Mouse (Mus musculus): Measurements from ENCODE around the gene Tfap2a. TPM values are rescaled to one million over a fixed set of nuclear protein-coding genes. Genes with fewer than 3 reads are reported as not detected.

Gene Tfap2a
- 1.6 and 2.0 TPM in 2 replicates for polyA plus RNA-seq (2016; fragmentation: Nextera tagmentation; extraction: Ambion mirVana)

DNA sequence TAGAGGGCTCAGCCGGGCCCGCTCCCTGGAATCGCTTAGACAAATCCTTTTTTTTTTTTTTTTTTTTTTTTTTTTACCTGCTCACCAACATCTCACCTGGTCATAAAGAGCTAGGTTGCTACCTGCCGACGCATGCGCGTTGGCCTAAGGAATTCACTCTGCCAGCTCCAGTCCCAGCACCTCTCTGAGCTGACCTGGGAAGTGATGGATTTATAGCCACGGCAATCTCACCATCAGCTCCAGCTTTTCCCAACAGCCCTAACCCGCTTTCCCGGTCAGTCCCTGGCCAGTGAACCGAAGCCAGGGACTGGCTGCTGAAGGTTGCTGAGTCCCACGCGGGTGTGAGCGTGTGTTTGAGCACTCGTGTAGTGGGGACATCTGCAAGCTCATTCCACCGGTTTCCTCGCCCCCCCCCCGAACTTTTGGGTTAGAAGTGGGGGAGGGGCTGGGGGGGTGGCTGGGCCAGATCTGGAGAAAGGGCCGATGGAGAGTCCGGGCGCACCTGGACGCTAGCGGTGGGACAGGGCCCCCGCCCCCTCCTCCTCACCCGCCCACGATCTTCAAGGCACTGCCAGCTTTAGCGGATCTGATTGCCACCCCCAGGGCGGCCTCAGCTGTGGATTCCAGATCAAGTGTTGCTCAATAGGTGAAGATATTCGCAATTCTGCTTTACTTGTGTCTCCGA is at the start of gene Tfap2a:
Gene Tfap2a, minus strand, starts transcription at position 181 of the 685 bp plus-strand sequence.
- Histone ChIP-seq H3K4me1 (peaks cover 10% of the 10 kb centered on the region), H3K4me3 (replicated peaks) (no peak within 1 kb of the TSS; the same call in 1 of the 2 replicates), H3K36me3 (replicated peaks) (no peaks in the 10 kb centered on the region), H3K4me2 (no peak within 1 kb of the TSS), H3K27ac (no peak within 1 kb of the TSS), H3K9ac (no peak within 1 kb of the TSS), H3K9me3 (no peaks in the 10 kb centered on the region), H3K27me3 (peaks cover 100% of the 10 kb centered on the region)
- no peak for ATAC-seq (ENCODE audit: low FRiP score)
- WGBS: 1% methylated on average over 30 of the region's 30 CpGs

DNA sequence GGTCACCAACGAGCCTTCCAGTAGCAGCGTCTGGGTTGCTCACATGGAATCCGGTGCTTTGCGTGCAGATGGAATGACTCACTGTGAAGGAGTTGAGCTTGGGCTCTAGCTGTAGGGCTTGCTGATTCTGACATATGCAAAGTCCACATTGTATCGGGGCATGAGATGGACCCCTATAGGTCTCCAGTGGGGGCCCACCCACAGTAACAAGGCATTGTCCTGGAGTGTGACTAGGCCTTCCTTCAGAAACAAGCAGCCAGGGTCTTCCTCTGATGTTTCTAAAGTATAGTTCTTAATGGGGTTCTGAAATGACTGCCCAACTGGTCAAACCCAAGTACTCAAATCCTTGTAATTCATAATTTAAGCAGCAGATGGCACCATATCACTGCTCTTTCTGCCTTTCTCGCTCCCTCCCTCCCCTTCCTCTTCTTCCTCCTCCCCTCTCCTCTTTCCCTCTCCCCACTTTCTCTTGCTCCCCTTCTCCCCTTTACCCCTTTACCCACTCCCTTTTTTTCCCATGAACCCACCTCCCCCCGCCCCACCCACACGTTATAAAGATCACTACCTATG is 46.1 kb upstream of the Tfap2a start:
- Histone ChIP-seq H3K4me3 (replicated peaks) (no peak overlapping the region), H3K4me2 (no peak overlapping the region), H3K9me3 (no peaks in the 10 kb centered on the region), H3K4me1 (no peaks in the 10 kb centered on the region), H3K36me3 (replicated peaks) (no peaks in the 10 kb centered on the region), H3K27me3 (no peaks in the 10 kb centered on the region), H3K9ac (no peak overlapping the region), H3K27ac (no peak overlapping the region)
- no peak for ATAC-seq (ENCODE audit: low FRiP score)
- WGBS: 47% methylated on average over 8 of the region's 8 CpGs

DNA sequence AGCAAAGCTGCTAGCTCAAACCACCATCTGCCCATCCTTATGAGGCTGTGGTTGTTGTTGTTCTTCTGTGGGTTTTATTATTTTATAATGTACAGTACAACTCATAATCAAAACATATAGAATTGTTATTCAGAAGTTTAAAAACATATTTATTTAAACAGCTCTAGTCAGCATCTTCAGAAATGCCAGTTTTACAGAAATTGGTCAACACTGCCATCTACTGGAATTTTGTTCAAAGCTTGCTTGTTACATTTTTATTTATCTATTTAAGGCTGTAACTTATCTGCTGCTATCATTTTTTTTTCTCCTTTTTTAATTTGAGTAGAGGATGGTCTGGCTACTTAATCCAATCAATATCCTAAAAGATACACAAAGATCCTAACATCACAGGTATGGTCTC is 19.8 kb upstream of the Tfap2a start:
- no peak overlapping the region for H3K4me3 ChIP-seq (replicated peaks)
- no peaks in the 10 kb centered on the region for H3K36me3 ChIP-seq (replicated peaks)
- no peak overlapping the region for H3K4me2 ChIP-seq
- no peaks in the 10 kb centered on the region for H3K4me1 ChIP-seq
- H3K9ac ChIP-seq: no peak overlapping the region
- H3K9me3 ChIP-seq: no peaks in the 10 kb centered on the region
- no peaks in the 10 kb centered on the region for H3K27me3 ChIP-seq
- ATAC-seq (ENCODE audit: low FRiP score): no peak
- no peak overlapping the region for H3K27ac ChIP-seq

DNA sequence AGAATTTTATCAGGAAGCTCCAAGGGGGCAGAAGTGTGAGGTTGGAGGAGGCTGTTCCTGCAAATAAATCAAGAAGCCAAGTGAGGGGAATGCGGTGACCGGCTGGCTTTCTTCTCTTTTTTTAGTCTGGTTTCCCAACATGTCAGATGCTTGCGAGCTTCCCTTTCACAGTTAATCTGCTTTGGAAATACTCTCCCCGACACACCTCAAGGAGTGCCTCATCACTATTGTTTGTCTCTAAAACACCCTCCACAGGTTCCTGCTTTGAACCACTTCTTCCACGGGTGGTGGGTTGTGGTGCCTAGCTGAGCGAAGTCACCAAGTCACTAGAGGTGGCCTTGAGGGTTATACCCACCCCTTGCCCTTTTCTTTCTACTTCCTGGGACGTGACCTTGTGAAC is 18.2 kb upstream of the Tfap2a start:
- no peak for ATAC-seq (ENCODE audit: low FRiP score)
- no peaks in the 10 kb centered on the region for H3K9me3 ChIP-seq
- no peak overlapping the region for H3K9ac ChIP-seq
- no peak overlapping the region for H3K27ac ChIP-seq
- no peaks in the 10 kb centered on the region for H3K36me3 ChIP-seq (replicated peaks)
- H3K27me3 ChIP-seq: no peaks in the 10 kb centered on the region
- H3K4me3 ChIP-seq (replicated peaks): no peak overlapping the region
- WGBS: 68% methylated on average over 7 of the region's 7 CpGs
- H3K4me1 ChIP-seq: no peaks in the 10 kb centered on the region
- H3K4me2 ChIP-seq: no peak overlapping the region

DNA sequence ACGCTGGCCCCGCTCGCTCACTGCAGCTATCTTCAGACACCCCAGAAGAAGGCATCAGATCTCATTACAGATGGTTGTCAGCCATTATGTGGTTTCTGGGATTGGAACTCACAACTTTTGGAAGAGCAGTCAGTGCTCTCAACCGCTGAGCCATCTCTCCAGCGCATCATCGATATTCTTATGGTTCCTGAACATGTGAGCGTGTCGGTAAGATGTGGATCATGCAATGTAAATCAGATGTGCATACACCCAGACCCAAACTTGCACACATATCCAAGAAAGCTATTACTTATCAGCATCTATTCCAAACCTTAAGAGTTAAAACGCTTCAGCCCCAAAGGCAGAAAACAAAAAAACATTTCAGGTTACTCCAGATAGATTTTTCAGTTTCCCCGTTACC is 15.9 kb upstream of the Tfap2a start:
- ATAC-seq (ENCODE audit: low FRiP score): no peak
- no peak overlapping the region for H3K4me3 ChIP-seq (replicated peaks)
- H3K4me1 ChIP-seq: no peaks in the 10 kb centered on the region
- no peak overlapping the region for H3K9ac ChIP-seq
- peaks cover 13% of the 10 kb centered on the region for H3K27me3 ChIP-seq
- 94% methylated on average over 10 of the region's 10 CpGs for WGBS
- no peak overlapping the region for H3K4me2 ChIP-seq
- H3K9me3 ChIP-seq: no peaks in the 10 kb centered on the region
- no peaks in the 10 kb centered on the region for H3K36me3 ChIP-seq (replicated peaks)
- no peak overlapping the region for H3K27ac ChIP-seq

DNA sequence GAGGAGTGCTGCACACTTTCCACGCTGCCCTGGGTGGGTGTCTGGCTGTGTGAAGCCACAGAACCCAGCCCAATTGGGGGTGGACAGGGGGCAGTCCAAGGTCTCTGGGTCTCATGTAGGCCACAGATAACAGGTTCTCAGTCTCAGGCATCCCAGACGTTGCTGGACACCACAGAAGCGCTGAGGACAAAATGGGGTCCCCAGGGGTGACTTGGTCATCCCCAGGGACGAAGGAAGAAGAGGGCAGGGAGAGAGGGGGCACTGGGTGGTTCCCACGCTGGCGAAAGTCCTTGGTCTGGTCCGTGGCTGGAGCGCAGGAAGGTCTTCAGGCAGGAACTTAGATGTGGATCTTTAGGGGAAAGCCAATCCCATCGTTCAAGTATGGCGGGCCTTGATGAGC is 13.7 kb upstream of the Tfap2a start:
- Histone ChIP-seq H3K4me3 (replicated peaks) (no peak overlapping the region), H3K4me1 (no peaks in the 10 kb centered on the region), H3K36me3 (replicated peaks) (no peaks in the 10 kb centered on the region), H3K27ac (no peak overlapping the region), H3K9me3 (no peaks in the 10 kb centered on the region), H3K9ac (no peak overlapping the region), H3K27me3 (peaks cover 26% of the 10 kb centered on the region), H3K4me2 (no peak overlapping the region)
- WGBS: 87% methylated on average over 10 of the region's 10 CpGs
- no peak for ATAC-seq (ENCODE audit: low FRiP score)

DNA sequence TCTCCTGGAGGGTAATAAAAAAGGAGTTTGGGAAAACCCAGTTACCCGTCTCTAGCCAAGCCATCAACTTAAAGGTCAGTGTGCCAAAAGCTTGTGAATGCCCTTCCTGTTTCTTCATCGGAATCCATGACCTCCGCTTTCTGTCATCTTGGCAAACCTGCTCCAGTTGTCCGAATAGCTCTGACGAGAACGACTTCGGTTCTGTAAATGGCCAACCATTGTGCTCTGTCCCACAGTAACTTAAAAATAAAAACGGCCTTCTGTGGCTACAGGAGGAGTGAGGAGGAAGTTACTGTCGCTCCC is 11.4 kb upstream of the Tfap2a start:
- no peak overlapping the region for H3K4me2 ChIP-seq
- H3K9me3 ChIP-seq: peaks cover 5% of the 10 kb centered on the region; the same call in 1 of the 2 replicates
- H3K27ac ChIP-seq: no peak overlapping the region
- no peaks in the 10 kb centered on the region for H3K36me3 ChIP-seq (replicated peaks)
- 77% methylated on average over 9 of the region's 9 CpGs for WGBS
- H3K27me3 ChIP-seq: peaks cover 46% of the 10 kb centered on the region
- no peak overlapping the region for H3K4me3 ChIP-seq (replicated peaks)
- H3K9ac ChIP-seq: no peak overlapping the region
- H3K4me1 ChIP-seq: no peaks in the 10 kb centered on the region
- ATAC-seq (ENCODE audit: low FRiP score): no peak

DNA sequence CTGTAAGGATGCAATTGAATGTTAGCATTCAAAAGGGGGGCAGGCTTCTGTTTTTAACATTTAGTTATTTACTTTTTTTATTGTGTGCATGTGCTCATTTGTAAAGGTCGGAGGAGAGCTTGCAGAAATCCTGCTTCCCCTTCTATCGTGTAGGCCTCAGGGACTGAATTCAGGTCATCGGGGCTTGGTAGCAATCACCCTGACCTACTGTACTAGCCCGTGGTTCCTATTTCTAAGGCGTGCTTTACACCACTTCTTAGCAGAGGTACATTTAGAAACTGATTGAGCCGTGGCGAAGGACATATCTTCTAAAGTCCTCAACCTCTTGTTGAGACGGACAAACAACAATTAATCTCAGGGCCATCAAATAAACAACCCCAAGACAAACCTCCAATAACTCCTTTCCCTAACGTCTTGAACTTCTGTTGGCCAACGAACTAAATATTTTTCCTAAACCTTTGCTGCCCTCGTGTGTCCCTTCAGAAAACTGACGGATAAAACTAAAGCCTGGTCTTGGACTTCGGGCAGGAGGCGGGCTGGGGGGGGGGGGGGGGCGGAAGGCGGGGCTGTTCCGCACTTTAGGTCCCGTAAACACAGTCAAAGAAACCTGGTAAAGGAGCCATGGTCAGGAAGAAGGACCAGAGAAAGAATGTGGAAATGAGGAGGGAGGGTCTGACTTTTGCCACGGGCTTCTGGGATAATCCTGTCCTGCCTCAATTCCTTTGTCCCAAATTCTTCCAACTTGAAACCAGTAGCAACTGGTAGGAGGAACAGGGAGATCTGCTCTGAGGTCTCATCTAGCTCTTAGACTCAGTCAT is 10.8 kb upstream of the Tfap2a start:
- ATAC-seq (ENCODE audit: low FRiP score): peak; percentile 30; the same call in 1 of the 2 replicates
- Histone ChIP-seq H3K27ac (no peak overlapping the region), H3K27me3 (peaks cover 52% of the 10 kb centered on the region), H3K9me3 (peaks cover 5% of the 10 kb centered on the region; the same call in 1 of the 2 replicates), H3K9ac (no peak overlapping the region), H3K36me3 (replicated peaks) (no peaks in the 10 kb centered on the region), H3K4me3 (replicated peaks) (no peak overlapping the region), H3K4me2 (peak overlapping the region; percentile 35; the same call in 1 of the 2 replicates), H3K4me1 (no peaks in the 10 kb centered on the region)
- WGBS: 17% methylated on average over 19 of the region's 19 CpGs

DNA sequence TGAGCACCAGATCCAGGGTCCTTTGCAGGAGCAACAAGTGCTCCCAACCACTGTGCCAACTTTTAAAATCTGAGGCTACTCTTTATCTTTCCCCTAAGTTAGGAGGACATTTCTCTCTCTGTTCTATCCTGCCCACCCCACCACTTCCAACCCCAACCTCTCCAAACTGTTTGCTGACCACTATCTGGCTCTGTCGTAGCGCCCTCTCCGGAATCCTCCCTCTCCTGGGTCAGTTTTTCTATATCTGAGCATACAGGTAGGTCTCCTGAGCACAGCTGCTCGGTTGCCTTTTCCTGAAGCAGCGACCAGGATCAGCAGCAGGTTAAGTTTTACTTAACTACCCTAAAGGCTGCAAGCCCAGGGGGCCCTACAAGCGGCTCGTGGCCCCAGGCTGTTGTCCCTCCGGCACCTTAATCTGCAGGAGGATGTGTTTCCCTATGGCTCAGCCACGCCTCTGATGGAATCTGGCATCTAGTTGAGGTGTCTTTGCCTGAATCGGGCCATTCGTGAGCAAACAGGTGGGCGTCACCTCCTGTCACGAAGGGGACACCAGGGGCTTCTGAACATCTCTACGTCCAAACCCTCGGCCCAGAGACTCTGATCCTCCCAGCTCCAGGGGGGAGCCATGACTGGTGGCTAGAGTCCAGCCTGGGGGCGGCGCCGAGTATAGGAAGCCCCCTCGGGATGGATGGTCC is 6.1 kb upstream of the Tfap2a start:
- no peak overlapping the region for H3K27ac ChIP-seq
- H3K4me1 ChIP-seq: no peaks in the 10 kb centered on the region
- no peak overlapping the region for H3K9ac ChIP-seq
- no peaks in the 10 kb centered on the region for H3K36me3 ChIP-seq (replicated peaks)
- 1% methylated on average over 19 of the region's 19 CpGs for WGBS
- ATAC-seq (ENCODE audit: low FRiP score): no peak
- H3K4me3 ChIP-seq (replicated peaks): peak overlapping the region; percentile 8
- H3K9me3 ChIP-seq: peaks cover 5% of the 10 kb centered on the region; the same call in 1 of the 2 replicates
- H3K27me3 ChIP-seq: peaks cover 88% of the 10 kb centered on the region
- H3K4me2 ChIP-seq: peak overlapping the region; percentile 19; the same call in 1 of the 2 replicates

DNA sequence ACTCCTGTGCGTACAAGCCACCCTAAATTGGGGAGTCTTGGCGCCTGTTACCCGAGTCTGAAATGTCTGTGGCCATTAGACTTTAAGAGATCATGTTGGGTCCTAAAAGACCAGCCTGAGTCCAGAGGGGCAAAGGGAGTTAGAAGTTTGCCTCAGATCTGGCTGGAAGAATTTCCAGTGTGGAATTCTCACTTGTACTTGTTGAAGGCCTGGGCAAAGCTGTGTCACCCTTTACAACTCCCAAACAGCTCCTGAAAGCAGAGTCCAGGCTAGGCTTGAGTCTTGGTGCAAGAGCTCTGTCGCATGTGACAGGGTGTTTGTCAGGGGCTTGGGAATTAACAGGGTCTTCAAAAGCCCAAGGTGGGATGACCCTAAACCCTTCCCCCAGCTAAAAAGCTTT is 5.0 kb upstream of the Tfap2a start:
- Histone ChIP-seq H3K9ac (no peak overlapping the region), H3K9me3 (peaks cover 5% of the 10 kb centered on the region; the same call in 1 of the 2 replicates), H3K4me1 (no peaks in the 10 kb centered on the region), H3K27me3 (peaks cover 95% of the 10 kb centered on the region), H3K36me3 (replicated peaks) (no peaks in the 10 kb centered on the region), H3K4me3 (replicated peaks) (no peak overlapping the region), H3K4me2 (no peak overlapping the region), H3K27ac (no peak overlapping the region)
- WGBS: 8% methylated on average over 4 of the region's 4 CpGs
- no peak for ATAC-seq (ENCODE audit: low FRiP score)

DNA sequence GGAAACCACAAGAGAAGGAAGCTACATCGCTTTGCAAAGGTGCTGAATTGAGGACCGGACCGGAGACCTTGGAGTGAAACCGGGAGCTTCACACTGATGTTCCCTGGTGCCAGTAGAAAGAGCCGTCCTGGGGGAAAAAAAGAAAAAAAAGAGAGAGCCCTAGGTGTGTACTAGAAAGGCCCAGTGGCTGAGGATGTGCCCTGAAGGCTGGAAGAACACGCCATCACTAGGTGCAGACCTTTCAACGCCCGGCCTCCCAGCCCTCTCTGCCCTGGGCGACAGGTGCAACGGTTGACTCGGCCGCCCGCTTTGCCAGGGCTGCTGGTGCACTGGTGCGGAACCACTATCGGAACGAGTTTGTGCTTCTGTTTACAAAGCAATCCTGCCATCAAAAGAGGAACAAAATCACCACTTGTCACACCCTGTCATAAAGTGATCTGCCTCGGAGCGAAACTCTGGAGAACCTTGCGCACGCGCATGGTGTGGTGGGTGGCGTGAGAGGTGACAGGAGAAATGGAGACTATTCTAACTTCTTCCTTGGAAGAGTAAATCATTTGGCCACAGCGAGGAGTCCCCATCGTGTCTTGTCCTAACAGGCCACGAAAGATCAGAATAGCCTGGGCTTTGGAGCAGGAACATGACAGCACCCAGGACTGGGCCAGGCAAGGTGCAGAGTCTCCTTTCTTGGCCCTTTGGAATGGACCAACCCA is 3.8 kb upstream of the Tfap2a start:
- H3K4me3 ChIP-seq (replicated peaks): no peak overlapping the region
- no peaks in the 10 kb centered on the region for H3K36me3 ChIP-seq (replicated peaks)
- H3K27ac ChIP-seq: no peak overlapping the region
- no peaks in the 10 kb centered on the region for H3K4me1 ChIP-seq
- ATAC-seq (ENCODE audit: low FRiP score): no peak
- 2% methylated on average over 25 of the region's 25 CpGs for WGBS
- peaks cover 5% of the 10 kb centered on the region; the same call in 1 of the 2 replicates for H3K9me3 ChIP-seq
- H3K9ac ChIP-seq: no peak overlapping the region
- no peak overlapping the region for H3K4me2 ChIP-seq
- peaks cover 96% of the 10 kb centered on the region for H3K27me3 ChIP-seq

DNA sequence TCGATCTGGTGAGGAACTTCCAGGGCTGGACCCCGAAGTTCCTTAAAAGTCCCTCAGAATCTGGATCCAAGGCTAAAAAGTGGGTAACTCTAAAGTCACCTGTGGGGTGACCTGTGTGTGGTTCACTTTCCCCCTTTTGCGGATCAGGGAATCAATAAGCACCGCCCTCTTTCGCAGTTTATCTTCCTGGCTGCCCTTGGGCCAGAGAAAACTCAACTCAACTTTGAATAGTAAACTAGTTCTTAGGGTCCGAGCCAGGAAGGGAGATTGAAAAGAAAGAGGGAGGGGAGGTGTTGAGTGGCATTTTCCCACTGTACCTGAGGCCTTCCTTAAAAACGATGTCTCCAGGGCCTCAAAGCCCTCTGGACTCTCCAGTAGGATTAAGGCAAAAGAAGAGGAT is 3.3 kb upstream of the Tfap2a start:
- no peak overlapping the region for H3K27ac ChIP-seq
- 0% methylated on average over 7 of the region's 7 CpGs for WGBS
- no peak overlapping the region for H3K4me2 ChIP-seq

More for the DNA sequence above, 3.3 kb upstream of the Tfap2a start:
- Histone ChIP-seq H3K4me1 (no peaks in the 10 kb centered on the region), H3K4me3 (replicated peaks) (no peak overlapping the region), H3K36me3 (replicated peaks) (no peaks in the 10 kb centered on the region), H3K27me3 (peaks cover 100% of the 10 kb centered on the region), H3K9ac (no peak overlapping the region), H3K9me3 (peaks cover 5% of the 10 kb centered on the region; the same call in 1 of the 2 replicates)
- no peak for ATAC-seq (ENCODE audit: low FRiP score)
